Mouse (Mus musculus) G1E (cell line): Measurements from ENCODE around the gene Ccdc151.

Source experiments
- CTCF ChIP-seq: IDR thresholded peaks from 2 replicates; pipeline ENCODE4 v1.5.1; 2012; ENCODE audit warnings: low read depth, low read length, inconsistent platforms, mixed read lengths
- GATA1 ChIP-seq: IDR thresholded peaks from 2 replicates; pipeline ENCODE4 v1.6.1; 2012; ENCODE audit warnings: borderline replicate concordance, low read length, inconsistent platforms, mixed read lengths

DNA sequence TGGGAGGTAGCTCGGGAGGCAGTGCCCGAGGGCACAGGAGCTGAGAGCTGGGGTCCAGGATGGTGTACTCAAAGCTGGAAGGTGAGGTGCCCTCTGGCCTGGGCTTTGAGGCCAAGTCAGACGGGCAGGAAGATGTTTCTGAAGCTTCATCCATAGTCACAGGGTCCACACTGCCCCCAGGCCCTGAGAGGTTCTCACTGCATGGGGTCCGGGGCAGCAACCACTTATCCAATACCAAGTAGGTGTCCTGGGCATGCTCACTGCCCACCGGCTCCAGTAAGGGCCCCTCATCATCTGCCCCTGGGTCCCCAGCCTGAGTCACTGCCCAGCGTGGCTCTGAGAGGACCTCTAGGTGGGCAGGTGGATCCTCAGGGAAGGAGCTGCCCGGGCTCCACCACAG lies 43.2 kb downstream of the Ccdc151 start:
- TF ChIP-seq CTCF: no peak
- TF ChIP-seq GATA1: no peak
